Mouse (Mus musculus) 3T3-L1 (cell line): ENCODE data around the gene Ltk.

Source experiments
- DNase-seq: peaks from one replicate; pipeline ENCODE4 v3.0.0-alpha.2; 2015; ENCODE audit warnings: low read depth, low spot score

Ltk gene

DNA sequence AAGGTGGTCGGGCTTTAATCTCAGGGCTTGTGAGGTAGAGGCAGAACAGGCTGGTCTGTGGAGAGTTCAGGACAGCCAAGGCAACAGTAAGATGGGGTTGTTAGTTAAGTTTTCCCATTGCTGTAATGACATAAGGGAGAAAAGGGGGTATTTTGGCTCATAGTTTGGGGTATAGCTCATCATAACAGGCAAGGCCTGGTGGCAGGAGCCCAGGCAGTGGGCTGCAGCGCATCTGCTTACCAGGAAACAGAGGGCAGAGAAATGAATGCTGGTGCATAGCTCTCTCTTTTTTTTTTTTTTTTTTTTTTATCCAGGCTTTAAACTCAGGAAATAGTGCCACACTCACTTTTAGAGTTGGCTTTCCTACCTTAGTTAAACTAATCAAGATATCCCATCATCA is 57.1 kb downstream of the Ltk start:
- DNase-seq, result no peak
